Mouse (Mus musculus): Measurements from ENCODE around the gene Dync1li2.

DNA sequence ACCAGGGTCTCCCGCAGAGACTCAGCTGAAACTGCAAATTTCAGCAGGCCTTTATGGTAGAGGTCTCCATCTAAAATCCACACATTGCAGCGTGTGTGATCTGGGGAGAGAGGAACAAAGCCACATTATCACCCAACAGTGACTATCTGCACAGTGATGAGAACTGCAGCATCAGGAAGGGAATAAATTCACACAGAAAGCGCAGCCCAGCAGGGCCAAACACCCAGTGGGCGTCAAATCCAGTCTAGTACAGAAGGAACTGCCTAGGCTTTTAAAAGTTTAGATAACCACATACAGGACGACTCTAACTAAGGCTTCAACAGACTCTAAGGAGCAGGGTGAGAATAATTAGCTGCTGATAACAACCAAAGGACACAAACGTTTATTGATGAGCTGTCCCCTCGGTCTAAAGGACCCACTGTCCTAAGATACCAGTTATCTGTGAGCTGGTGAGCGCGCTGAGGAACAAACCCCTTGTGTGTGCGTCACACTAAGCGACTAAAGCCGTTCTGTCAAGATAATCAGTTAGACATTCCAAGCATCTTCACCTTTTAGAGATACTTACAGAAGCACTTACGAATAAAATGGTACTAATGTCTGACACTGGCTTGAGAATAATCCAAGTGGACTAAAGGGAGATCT lies 5.2 kb downstream of the Dync1li2 start:
- no peak for TF ChIP-seq CTCF (IDR thresholded peaks at IDR 0.05; ENCODE audit: extremely low read depth, insufficient read depth, insufficient read length, insufficient replicate concordance)
- TF ChIP-seq POLR2A (IDR thresholded peaks at IDR 0.05; ENCODE audit: low read depth, low read length) = no peak
